Mouse (Mus musculus) megakaryocyte, adult 5-6 weeks (primary cell): Measurements from ENCODE around the gene Ntf5. TPM values are rescaled to one million over a fixed set of nuclear protein-coding genes. Genes with fewer than 3 reads are reported as not detected.

Experiments
- ATAC-seq: 2 replicates; pipeline ENCODE4 v1.8.0; 2016; ENCODE audit warnings: mild to moderate bottlenecking, inconsistent platforms; ENCODE audit not compliant: poor library complexity, severe bottlenecking
- total RNA-seq, 2 experiments: library from RNA; stranded (forward) in 1 of 2; stranded (reverse) in 1 of 2; fragments of 153-499, 151-499 nt in 1 of 2; fragments of 221-1000, 200-1000 nt in 1 of 2; gene quantifications; 2 replicates each; pipeline versions ENCODE4 v1.2.3 to v1.2.4; 2015 to 2017

Gene Ntf5
- total RNA-seq, 2 experiments from 2014 or later, result not detected

DNA sequence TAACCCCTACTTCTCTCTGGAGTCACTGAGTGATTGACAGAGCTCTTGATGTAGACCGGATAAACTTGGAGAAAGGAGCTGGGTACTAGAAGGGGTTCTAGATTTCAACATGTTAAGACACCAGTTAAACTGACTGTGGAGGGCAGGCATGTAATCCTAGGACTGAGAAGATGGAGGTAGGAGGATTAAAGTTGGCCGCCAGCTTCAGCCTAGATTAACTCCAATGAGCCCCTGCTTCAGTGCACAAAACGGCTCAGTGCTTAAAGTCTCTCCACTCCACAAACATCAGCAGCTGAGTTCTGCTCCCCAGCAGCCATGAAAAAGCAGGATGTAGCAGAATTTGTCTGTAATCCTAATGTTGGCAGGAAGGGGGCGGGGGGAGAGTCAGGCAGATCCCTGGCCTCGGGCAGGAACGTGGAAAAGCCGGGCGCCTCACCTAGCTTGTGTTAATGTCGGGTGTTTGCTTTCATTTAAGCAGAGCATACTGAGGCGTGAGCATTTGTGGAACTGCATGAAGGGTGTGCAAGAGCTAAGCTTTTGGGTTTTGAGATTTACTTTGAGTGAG is 11.9 kb upstream of the Ntf5 start:
- no peak for ATAC-seq

GRCm38 (mm10) chr7:45403532-45404261 is 9.8 kb upstream of the Ntf5 start:
- peak; percentile 75 for ATAC-seq

- ATAC-seq, result peak; percentile 83
Observed at GRCm38 (mm10) chr7:45405091-45406075, 8.1 kb upstream of the Ntf5 start, which contains the start of gene Kcna7. Kcna7 (plus strand) TSS chr7:45405653.

GRCm38 (mm10) chr7:45406157-45407156 is 7.0 kb upstream of the Ntf5 start:
- ATAC-seq, result no peak

DNA sequence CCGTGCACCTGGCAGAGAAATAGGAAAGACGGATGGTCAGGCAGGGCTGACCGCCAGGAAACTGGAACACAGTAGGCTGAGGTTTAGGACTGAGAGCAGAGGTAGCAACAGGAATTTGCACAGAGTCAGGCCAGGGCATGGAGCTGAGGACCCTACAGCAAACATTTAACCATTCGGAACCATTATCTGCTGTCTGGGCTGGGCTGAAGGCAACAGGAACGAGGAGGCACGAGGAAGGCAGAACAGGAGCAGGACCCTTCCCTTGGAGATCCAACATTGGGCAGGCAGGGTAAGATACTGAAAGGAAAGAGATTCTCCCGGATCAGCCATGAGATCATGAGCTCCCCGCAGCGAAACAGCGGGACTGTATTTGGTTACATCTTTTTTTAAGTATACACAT is 5.7 kb upstream of the Ntf5 start:
- ATAC-seq, result no peak

GRCm38 (mm10) chr7:45408351-45408750 is 5.1 kb upstream of the Ntf5 start:
- ATAC-seq, result no peak

DNA sequence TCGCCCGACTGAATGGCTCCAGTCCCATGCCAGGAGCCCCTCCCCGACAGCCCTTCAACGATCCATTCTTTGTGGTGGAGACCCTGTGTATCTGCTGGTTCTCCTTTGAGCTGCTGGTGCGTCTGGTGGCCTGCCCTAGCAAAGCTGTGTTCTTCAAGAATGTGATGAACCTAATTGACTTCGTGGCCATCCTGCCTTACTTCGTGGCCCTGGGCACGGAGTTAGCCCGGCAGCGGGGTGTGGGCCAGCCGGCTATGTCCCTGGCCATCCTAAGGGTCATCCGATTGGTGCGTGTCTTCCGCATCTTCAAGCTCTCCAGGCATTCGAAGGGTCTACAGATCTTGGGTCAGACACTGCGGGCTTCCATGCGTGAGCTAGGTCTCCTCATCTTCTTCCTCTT is 4.5 kb upstream of the Ntf5 start:
- no peak for ATAC-seq

- no peak for ATAC-seq
Observed at GRCm38 (mm10) chr7:45409497-45410163, 3.9 kb upstream of the Ntf5 start.

GRCm38 (mm10) chr7:45412421-45412820 is 1.1 kb upstream of the Ntf5 start:
- ATAC-seq, result no peak

DNA sequence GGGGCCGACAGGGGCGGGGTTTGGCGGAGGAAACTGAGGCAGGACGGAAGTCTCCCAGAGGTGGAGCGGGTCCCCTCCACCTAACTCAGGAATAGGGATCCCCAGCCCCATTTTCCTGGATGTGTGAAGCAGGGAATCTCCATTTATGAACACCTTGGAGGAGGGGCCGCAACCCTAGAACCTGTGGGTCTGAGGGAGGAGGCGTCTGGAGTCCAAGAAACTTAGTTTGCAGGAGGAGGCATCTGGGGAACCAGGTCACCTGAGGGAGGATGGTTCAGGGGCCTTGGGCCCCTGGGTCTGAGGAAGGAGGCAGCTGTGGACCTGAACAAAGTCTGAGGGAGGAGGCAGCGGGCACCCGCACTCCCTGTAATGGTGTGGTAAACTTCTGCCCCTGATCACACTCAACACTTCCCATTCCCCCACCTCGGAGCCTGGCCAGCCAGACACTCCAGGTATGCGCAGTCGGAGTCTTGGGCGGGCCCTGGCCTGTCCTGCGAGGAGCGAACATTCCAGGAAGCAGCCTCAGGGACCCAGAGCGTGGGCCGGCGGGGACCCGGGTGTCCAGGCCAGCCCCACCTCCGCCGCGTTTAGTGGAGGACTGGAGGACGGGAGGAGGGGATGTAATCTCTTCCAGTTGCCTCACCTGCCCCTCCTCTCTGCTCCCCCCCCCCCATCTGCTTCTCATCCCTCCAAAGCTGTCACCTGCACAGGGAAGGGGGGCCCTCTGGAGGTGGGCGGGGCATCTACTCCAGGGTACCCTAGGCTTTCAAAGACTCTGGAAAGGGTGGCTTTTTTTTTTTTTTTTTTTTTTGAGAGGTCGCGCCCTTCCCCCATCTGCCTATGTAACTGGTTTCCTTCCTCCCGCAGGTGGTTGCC is 607 bp downstream of the Ntf5 start:
- peak; percentile 31 for ATAC-seq

DNA sequence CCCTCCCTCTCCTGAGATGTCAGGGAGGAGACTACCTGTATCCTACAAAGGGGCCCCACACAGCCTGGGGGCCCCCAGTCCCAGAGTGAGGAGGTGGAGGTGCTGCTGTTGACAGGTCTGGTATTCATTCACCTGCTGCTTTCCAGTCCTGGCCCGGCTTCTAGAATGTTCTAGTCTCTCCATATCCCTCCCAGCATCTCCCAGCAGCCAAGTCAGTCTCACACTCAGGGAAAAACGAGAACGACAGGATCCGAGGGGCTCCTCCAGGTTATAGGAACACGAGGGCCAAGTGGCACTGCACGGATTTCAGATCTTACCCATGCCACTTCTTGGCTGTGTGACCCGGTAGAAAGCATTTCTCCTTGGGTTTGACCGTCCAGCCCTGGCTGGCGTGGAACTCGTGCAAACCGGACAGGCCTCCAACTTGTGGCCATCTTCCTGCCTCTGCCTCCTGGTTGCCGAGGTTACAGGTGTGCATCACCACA is 1.3 kb downstream of the Ntf5 start:
- no peak for ATAC-seq

DNA sequence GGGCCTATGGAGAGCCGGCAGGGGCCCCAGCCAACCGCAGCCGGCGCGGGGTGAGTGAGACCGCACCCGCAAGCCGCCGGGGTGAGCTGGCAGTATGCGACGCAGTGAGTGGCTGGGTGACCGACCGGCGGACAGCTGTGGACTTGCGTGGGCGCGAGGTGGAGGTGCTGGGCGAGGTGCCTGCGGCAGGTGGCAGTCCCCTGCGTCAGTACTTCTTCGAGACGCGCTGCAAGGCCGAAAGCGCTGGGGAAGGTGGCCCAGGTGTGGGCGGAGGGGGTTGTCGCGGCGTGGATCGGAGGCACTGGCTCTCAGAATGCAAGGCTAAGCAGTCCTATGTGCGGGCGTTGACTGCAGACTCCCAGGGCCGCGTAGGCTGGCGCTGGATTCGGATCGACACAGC is 2.1 kb downstream of the Ntf5 start:
- no peak for ATAC-seq

- no peak for ATAC-seq
Observed at GRCm38 (mm10) chr7:45417962-45418492, 4.5 kb downstream of the Ntf5 start.

GRCm38 (mm10) chr7:45419859-45420614 is 6.5 kb downstream of the Ntf5 start:
- no peak for ATAC-seq

DNA sequence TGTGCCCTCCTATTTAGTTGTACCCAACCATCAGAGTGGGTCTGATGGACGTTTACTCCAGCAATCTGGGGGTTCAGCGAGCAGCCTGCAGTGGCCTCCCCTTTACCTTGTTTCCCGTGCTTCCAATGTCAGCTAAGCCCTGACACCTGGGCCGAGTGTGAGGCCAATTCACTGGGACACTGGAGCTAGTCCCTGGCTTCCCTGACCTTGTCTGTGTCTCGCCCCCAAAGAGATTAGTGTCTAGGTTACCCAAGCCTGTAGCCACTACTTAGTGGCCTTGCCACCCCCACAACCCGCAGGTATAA is 7.1 kb downstream of the Ntf5 start, which contains the start of gene Lhb:
Gene Lhb (plus strand): TSS at position 206 of the 305 bp plus-strand sequence.
- no peak for ATAC-seq

GRCm38 (mm10) chr7:45421194-45421593 is 7.7 kb downstream of the Ntf5 start:
- ATAC-seq, result no peak

DNA sequence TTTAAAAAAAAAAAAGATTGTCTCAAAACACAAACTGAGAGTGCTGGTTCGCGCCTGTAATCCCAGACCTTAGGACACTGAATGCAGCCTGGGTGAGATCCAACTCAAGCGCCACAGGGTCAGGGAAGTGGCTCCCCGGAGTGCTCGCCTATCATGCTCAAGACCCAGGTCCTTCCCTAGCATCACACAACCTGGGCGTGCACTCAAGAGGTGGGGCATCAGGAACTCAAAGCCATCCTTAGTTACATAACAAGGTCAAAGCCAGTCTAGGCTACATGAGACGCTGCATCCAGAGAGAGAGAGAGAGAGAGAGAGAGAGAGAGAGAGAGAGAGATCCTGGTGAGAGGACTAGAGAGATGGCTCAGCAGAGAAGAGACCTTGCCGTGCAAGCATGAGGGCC is 13.1 kb downstream of the Ntf5 start:
- no peak for ATAC-seq

- ATAC-seq, result no peak
Observed at GRCm38 (mm10) chr7:45433835-45434202, 20.3 kb downstream of the Ntf5 start.
